Mouse (Mus musculus): Measurements from ENCODE around the gene Fbxo21.

Gene Fbxo21

GRCm38 (mm10) chr5:118023053-118023452, 46.5 kb downstream of the Fbxo21 start:
- no peak for DNase-seq (ENCODE audit: low spot score)

- no peak for DNase-seq (ENCODE audit: low spot score)
These were observed 49.4 kb downstream of the Fbxo21 start for GRCm38 (mm10) chr5:118025880-118026279.

GRCm38 (mm10) chr5:118026343-118026742, 49.8 kb downstream of the Fbxo21 start:
- DNase-seq (ENCODE audit: low spot score) = no peak

GRCm38 (mm10) chr5:118027101-118027697, 50.7 kb downstream of the Fbxo21 start:
- DNase-seq (ENCODE audit: low spot score) = peak; percentile 40

GRCm38 (mm10) chr5:118027698-118028190, 51.2 kb downstream of the Fbxo21 start, which contains the start of gene Tesc:
Tesc (plus strand) TSS chr5:118027743.
- peak; percentile 55 for DNase-seq (ENCODE audit: low spot score)

- DNase-seq (ENCODE audit: low spot score) = no peak
These were observed 51.9 kb downstream of the Fbxo21 start for GRCm38 (mm10) chr5:118028191-118029034.

GRCm38 (mm10) chr5:118029035-118029408, 52.5 kb downstream of the Fbxo21 start:
- no peak for DNase-seq (ENCODE audit: low spot score)

- DNase-seq (ENCODE audit: low spot score) = no peak
These were observed 52.9 kb downstream of the Fbxo21 start for GRCm38 (mm10) chr5:118029420-118029819.

GRCm38 (mm10) chr5:118030022-118030675, 53.6 kb downstream of the Fbxo21 start:
- DNase-seq (ENCODE audit: low spot score) = no peak

- peak; percentile 64 for DNase-seq (ENCODE audit: low spot score)
These were observed 54.5 kb downstream of the Fbxo21 start for GRCm38 (mm10) chr5:118031059-118031458.

- peak; percentile 81 for DNase-seq (ENCODE audit: low spot score)
These were observed 55.0 kb downstream of the Fbxo21 start for GRCm38 (mm10) chr5:118031508-118031907.

- peak; percentile 88 for DNase-seq (ENCODE audit: low spot score)
These were observed 56.8 kb downstream of the Fbxo21 start for GRCm38 (mm10) chr5:118033328-118033727.

GRCm38 (mm10) chr5:118033740-118034139, 57.2 kb downstream of the Fbxo21 start:
- DNase-seq (ENCODE audit: low spot score) = no peak

- DNase-seq (ENCODE audit: low spot score) = no peak
These were observed 58.1 kb downstream of the Fbxo21 start for GRCm38 (mm10) chr5:118034632-118035031.

- no peak for DNase-seq (ENCODE audit: low spot score)
These were observed 59.3 kb downstream of the Fbxo21 start for GRCm38 (mm10) chr5:118035786-118036185.

GRCm38 (mm10) chr5:118036888-118037797, 60.6 kb downstream of the Fbxo21 start:
- peak; percentile 68 for DNase-seq (ENCODE audit: low spot score)

- DNase-seq (ENCODE audit: low spot score) = peak; percentile 93
These were observed 61.4 kb downstream of the Fbxo21 start for GRCm38 (mm10) chr5:118037798-118038484.

GRCm38 (mm10) chr5:118039241-118039668, 62.7 kb downstream of the Fbxo21 start:
- DNase-seq (ENCODE audit: low spot score) = no peak

GRCm38 (mm10) chr5:118042599-118042998, 66.1 kb downstream of the Fbxo21 start:
- no peak for DNase-seq (ENCODE audit: low spot score)

- DNase-seq (ENCODE audit: low spot score) = no peak
These were observed 67.2 kb downstream of the Fbxo21 start for GRCm38 (mm10) chr5:118043761-118044160.

GRCm38 (mm10) chr5:118044907-118045306, 68.4 kb downstream of the Fbxo21 start:
- DNase-seq (ENCODE audit: low spot score) = no peak

All from MN1 (cell line).